Mouse (Mus musculus) olfactory bulb, adult 2 months (tissue): ENCODE data around the gene Skap1.

Experiments used
- CTCF ChIP-seq: fragments of 200-500 bp; IDR thresholded peaks from 2 replicates; pipeline ENCODE4 v1.5.1; 2012; ENCODE audit warnings: low read depth, mild to moderate bottlenecking, low read length, moderate library complexity; ENCODE audit not compliant: insufficient read depth
- POLR2A ChIP-seq: fragments of 200-500 bp; IDR thresholded peaks from 2 replicates; pipeline ENCODE4 v1.6.1; 2012; ENCODE audit warnings: mild to moderate bottlenecking, low read depth, low read length, moderate library complexity; ENCODE audit not compliant: insufficient read depth

- TF ChIP-seq POLR2A (no peak), CTCF (no peak)
These were observed 16.5 kb upstream of the Skap1 start for GRCm38 (mm10) chr11:96447931-96448330.
